ENCODE assay signal across 7 mouse cellular contexts in the genomic region with DNA sequence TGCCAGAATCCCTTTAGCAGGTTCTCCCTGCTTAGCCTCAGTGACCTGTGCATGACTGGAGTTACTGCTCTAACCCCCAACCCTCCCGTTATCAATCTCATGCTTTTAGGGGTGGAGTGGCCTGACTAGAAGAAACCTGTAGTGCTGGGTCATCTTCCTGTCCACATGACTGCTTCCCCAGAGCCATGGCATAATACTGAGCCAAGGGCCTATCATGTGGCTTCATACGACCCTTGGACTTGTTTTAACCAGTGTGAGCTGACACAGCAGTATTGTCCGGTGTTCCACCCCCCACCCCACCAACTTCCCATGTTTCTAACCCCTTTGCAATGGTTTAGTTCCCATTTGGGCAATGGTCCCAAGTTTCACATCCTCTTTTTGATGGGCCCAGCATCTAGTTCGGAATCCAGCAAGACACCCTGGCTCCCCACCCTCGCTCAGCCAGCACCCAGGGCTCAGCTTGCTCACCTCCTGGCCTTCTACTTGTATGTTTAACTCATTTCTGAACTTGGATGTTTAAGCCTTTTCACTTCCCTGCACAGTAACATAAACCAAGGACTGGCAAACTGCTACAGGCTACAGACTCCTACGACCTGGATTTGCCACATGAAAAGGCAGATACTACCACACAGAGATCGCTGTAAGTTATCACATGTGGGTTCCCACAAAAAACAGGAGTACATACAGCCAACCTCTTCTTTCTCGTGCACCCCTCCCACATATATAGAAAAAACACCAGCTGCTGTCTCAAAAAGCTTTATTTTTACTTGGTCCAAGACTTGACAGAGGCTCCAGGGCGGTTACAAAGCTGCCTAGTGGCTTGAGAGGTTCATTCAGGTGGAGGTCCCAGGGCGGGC. TPM values are rescaled to one million over a fixed set of nuclear protein-coding genes. Genes with fewer than 3 reads are reported as not detected.
DNase-seq lines count a peak whose midpoint lies in the region; ATAC-seq and TF ChIP-seq lines count a peak whose summit lies in the region.

No protein-coding gene starts in this region.

- peaks cover 32% of the 10 kb centered on the region for H3K4me1 ChIP-seq in forebrain, embryonic 15.5 days
- peaks cover 34% of the 10 kb centered on the region for H3K4me1 ChIP-seq in stomach, embryonic 16.5 days (ENCODE audit: control insufficient read depth, insufficient read depth, low read length)
- H3K4me1 ChIP-seq in thymus, adult 2 months (replicated peaks; ENCODE audit: control insufficient read depth, insufficient read depth, low read length): peaks cover 20% of the 10 kb centered on the region

- H3K4me2 ChIP-seq in forebrain, embryonic 15.5 days (replicated peaks): peak overlapping the region; percentile 63
- peak overlapping the region; percentile 87 for H3K4me2 ChIP-seq in stomach, embryonic 16.5 days (ENCODE audit: low read depth, low read length)

- peak overlapping the region; percentile 96 for H3K27ac ChIP-seq in forebrain, embryonic 15.5 days (replicated peaks)
- H3K27ac ChIP-seq in stomach, embryonic 16.5 days (ENCODE audit: low read length): peak overlapping the region; percentile 94; the same call in 1 of the 2 replicates
- H3K27ac ChIP-seq in thymus, adult 2 months (ENCODE audit: control insufficient read depth, insufficient read depth, low read length): no peak overlapping the region

- ATAC-seq in forebrain, embryonic 15.5 days (replicated peaks): no peak
- no peak for ATAC-seq in stomach, embryonic 16.5 days (ENCODE audit: insufficient read depth, low FRiP score)

- no peak for TF ChIP-seq CTCF in thymus, adult 2 months (IDR thresholded peaks at IDR 0.05; ENCODE audit: borderline replicate concordance, control insufficient read depth, extremely low read depth, insufficient read depth, low read length, poor library complexity)

- H3K36me3 ChIP-seq in forebrain, embryonic 15.5 days: peaks cover 37% of the 10 kb centered on the region
- H3K36me3 ChIP-seq in stomach, embryonic 16.5 days (ENCODE audit: control insufficient read depth, insufficient read depth, low read length): peaks cover 7% of the 10 kb centered on the region; the same call in 1 of the 2 replicates
- H3K36me3 ChIP-seq in thymus, adult 2 months (ENCODE audit: control insufficient read depth, insufficient read depth, low read length): peaks cover 11% of the 10 kb centered on the region

- H3K27me3 ChIP-seq in forebrain, embryonic 15.5 days: no peaks in the 10 kb centered on the region
- no peaks in the 10 kb centered on the region for H3K27me3 ChIP-seq in stomach, embryonic 16.5 days (ENCODE audit: control insufficient read depth, insufficient read depth, low read length)
- no peaks in the 10 kb centered on the region for H3K27me3 ChIP-seq in thymus, adult 2 months (ENCODE audit: control insufficient read depth, insufficient read depth, low read length)

- H3K9ac ChIP-seq in forebrain, embryonic 15.5 days (replicated peaks): peak overlapping the region; percentile 93
- H3K9ac ChIP-seq in stomach, embryonic 16.5 days (ENCODE audit: low read length): peak overlapping the region; percentile 91

- peak; percentile 62 to 68 for DNase-seq in B cell, adult 2 months
- DNase-seq in MEL-GATA-1-ER (ENCODE audit: extremely low read depth, low read depth): peak; percentile 56
- DNase-seq in kidney, adult 9 months: peak; percentile 88
- peak; percentile 37 to 52 for DNase-seq in lung, postnatal 4 days
- DNase-seq in thymus, adult 2 months: no peak

- no peaks in the 10 kb centered on the region for H3K9me3 ChIP-seq in forebrain, embryonic 15.5 days
- no peaks in the 10 kb centered on the region for H3K9me3 ChIP-seq in stomach, embryonic 16.5 days (replicated peaks; ENCODE audit: control insufficient read depth, low read length)

- WGBS in forebrain, embryonic 15.5 days: 71% methylated on average over 10 of the region's 10 CpGs
- 46% methylated on average over 10 of the region's 10 CpGs for WGBS in stomach, embryonic 16.5 days
- 39% methylated on average over 10 of the region's 10 CpGs for WGBS in thymus, adult 2 months

- peak overlapping the region; percentile 93 for H3K4me3 ChIP-seq in forebrain, embryonic 15.5 days
- H3K4me3 ChIP-seq in stomach, embryonic 16.5 days (replicated peaks; ENCODE audit: low read length): peak overlapping the region; percentile 89
- H3K4me3 ChIP-seq in thymus, adult 2 months (ENCODE audit: control insufficient read depth, insufficient read depth, low read length): no peak overlapping the region

- TF ChIP-seq POLR2A in thymus, adult 2 months (IDR thresholded peaks at IDR 0.05; ENCODE audit: control insufficient read depth, extremely low read depth, insufficient read depth, low read length, poor library complexity): no peak

RNA-seq across cellular contexts. Expression of gene Ftl1, which starts 2.3 kb away (rescaled TPM):
- 6,132 and 6,335 TPM in 2 replicates for polyA plus RNA-seq in forebrain, embryonic 15.5 days (2015; fragmentation: Nextera tagmentation; extraction: Ambion mirVana)
- polyA plus RNA-seq in stomach, embryonic 16.5 days (2015; fragmentation: Nextera tagmentation; extraction: Ambion mirVana): 4,462 and 4,467 TPM in 2 replicates
- polyA plus RNA-seq in thymus, adult 2 months (2012; rRNA removed): 2,491 and 2,656 TPM in 2 replicates

RNA-seq across cellular contexts. Expression of gene Bax, which starts 9.3 kb away (rescaled TPM):
- polyA plus RNA-seq in forebrain, embryonic 15.5 days (2015; fragmentation: Nextera tagmentation; extraction: Ambion mirVana): 288 and 289 TPM in 2 replicates
- polyA plus RNA-seq in stomach, embryonic 16.5 days (2015; fragmentation: Nextera tagmentation; extraction: Ambion mirVana): 116 and 142 TPM in 2 replicates
- polyA plus RNA-seq in thymus, adult 2 months (2012; rRNA removed): 165 and 184 TPM in 2 replicates

RNA-seq across cellular contexts. Expression of gene Ruvbl2, which starts 19.5 kb away (rescaled TPM):
- 142 and 144 TPM in 2 replicates for polyA plus RNA-seq in forebrain, embryonic 15.5 days (2015; fragmentation: Nextera tagmentation; extraction: Ambion mirVana)
- polyA plus RNA-seq in stomach, embryonic 16.5 days (2015; fragmentation: Nextera tagmentation; extraction: Ambion mirVana): 115 and 118 TPM in 2 replicates
- polyA plus RNA-seq in thymus, adult 2 months (2012; rRNA removed): 122 and 124 TPM in 2 replicates

RNA-seq across cellular contexts. Expression of gene Gys1, which starts 22.8 kb away (rescaled TPM):
- 19.4 and 19.6 TPM in 2 replicates for polyA plus RNA-seq in forebrain, embryonic 15.5 days (2015; fragmentation: Nextera tagmentation; extraction: Ambion mirVana)
- polyA plus RNA-seq in stomach, embryonic 16.5 days (2015; fragmentation: Nextera tagmentation; extraction: Ambion mirVana): 46.3 and 47.3 TPM in 2 replicates
- polyA plus RNA-seq in thymus, adult 2 months (2012; rRNA removed): 35.2 and 35.5 TPM in 2 replicates

RNA-seq across cellular contexts. Expression of gene Tulp2, which starts 24.2 kb away (rescaled TPM):
- polyA plus RNA-seq in forebrain, embryonic 15.5 days (2015; fragmentation: Nextera tagmentation; extraction: Ambion mirVana): 0.14 and 0.18 TPM in 2 replicates
- 1.4 and 1.5 TPM in 2 replicates for polyA plus RNA-seq in stomach, embryonic 16.5 days (2015; fragmentation: Nextera tagmentation; extraction: Ambion mirVana)
- polyA plus RNA-seq in thymus, adult 2 months (2012; rRNA removed): 2.5 and 3.0 TPM in 2 replicates
